Comparison of ENCODE assay signal across 10 mouse cellular contexts in the genomic region with DNA sequence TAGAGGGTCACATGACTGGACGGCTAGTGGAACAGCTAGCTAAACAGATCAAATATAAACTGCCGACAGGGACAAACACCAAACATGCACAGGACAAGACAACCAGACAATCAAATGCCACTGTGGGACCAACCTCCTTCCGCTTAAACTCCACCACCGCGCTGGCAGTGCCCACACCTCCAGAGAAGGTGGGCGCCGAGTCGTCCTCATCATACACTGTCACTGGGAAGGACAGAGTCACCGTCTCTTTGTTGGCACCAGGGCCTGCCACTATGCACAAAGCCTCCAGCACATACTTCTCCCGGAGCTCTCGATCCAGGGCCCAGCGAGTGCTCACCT. TPM values are rescaled to one million over a fixed set of nuclear protein-coding genes. Genes with fewer than 3 reads are reported as not detected.
DNase-seq lines count a peak whose midpoint lies in the region; ATAC-seq and TF ChIP-seq lines count a peak whose summit lies in the region.
"Had no signal": no experiment of that assay in that cellular context is flagged by ENCODE, and none has a peak within 500 bp of the region (broad histone marks: within the 10 kb centered on the region; RNA-seq: fewer than 3 reads in every experiment).

No protein-coding gene starts in this region.

- peaks cover 6% of the 10 kb centered on the region; the same call in 1 of the 2 replicates for H3K27me3 ChIP-seq in heart, embryonic 13.5 days (replicated peaks)
- H3K27me3 ChIP-seq in lung, embryonic 14.5 days (ENCODE audit: insufficient read depth, low read length) = no peaks in the 10 kb centered on the region
- no peaks in the 10 kb centered on the region for H3K27me3 ChIP-seq in forebrain, postnatal 0 days (ENCODE audit: insufficient read depth, low read length)
- H3K27me3 ChIP-seq in neural tube, embryonic 14.5 days (ENCODE audit: control insufficient read depth, insufficient read depth, low read length) = no peaks in the 10 kb centered on the region
- H3K27me3 ChIP-seq: limb, embryonic 13.5 days had no signal

- no peak for TF ChIP-seq CTCF in lung, embryonic 14.5 days (IDR thresholded peaks at IDR 0.05; ENCODE audit: low read depth)
- TF ChIP-seq CTCF in lung, adult 2 months (IDR thresholded peaks at IDR 0.05; ENCODE audit: insufficient read depth, low read length) = no peak
- TF ChIP-seq CTCF in forebrain, postnatal 0 days (IDR thresholded peaks at IDR 0.05; ENCODE audit: low read depth) = no peak

- no peaks in the 10 kb centered on the region for H3K9me3 ChIP-seq in heart, embryonic 13.5 days
- no peaks in the 10 kb centered on the region for H3K9me3 ChIP-seq in lung, embryonic 14.5 days (ENCODE audit: low read depth, low read length)
- no peaks in the 10 kb centered on the region for H3K9me3 ChIP-seq in forebrain, postnatal 0 days (ENCODE audit: low read length)
- H3K9me3 ChIP-seq in neural tube, embryonic 14.5 days (ENCODE audit: control insufficient read depth, low read length) = no peaks in the 10 kb centered on the region
- H3K9me3 ChIP-seq: limb, embryonic 13.5 days had no signal

- no peak for ATAC-seq in heart, embryonic 13.5 days (ENCODE audit: extremely low read depth, insufficient number of reproducible peaks, low FRiP score, low TSS enrichment)
- peak; percentile 55; the same call in 1 of the 2 replicates for ATAC-seq in lung, embryonic 14.5 days (ENCODE audit: insufficient read depth)
- peak; percentile 11; the same call in 1 of the 2 replicates for ATAC-seq in forebrain, postnatal 0 days
- ATAC-seq in neural tube, embryonic 14.5 days (ENCODE audit: low read depth) = peak; percentile 53; the same call in 1 of the 2 replicates

- 68% methylated on average over 12 of the region's 12 CpGs for WGBS in heart, embryonic 13.5 days
- WGBS in lung, embryonic 14.5 days = 76% methylated on average over 12 of the region's 12 CpGs
- WGBS in lung, adult 2 months = 69% methylated on average over 12 of the region's 12 CpGs
- WGBS in forebrain, postnatal 0 days = 69% methylated on average over 12 of the region's 12 CpGs
- 76% methylated on average over 12 of the region's 12 CpGs for WGBS in neural tube, embryonic 14.5 days

- no peak for DNase-seq in heart, postnatal 4 days
- DNase-seq in lung, embryonic 14.5 days = no peak
- no peak for DNase-seq in lung, adult 2 months
- no peak for DNase-seq in forebrain, postnatal 0 days
- no peak for DNase-seq in urinary bladder, postnatal 25 days (ENCODE audit: low spot score)

- no peak overlapping the region for H3K4me3 ChIP-seq in heart, embryonic 13.5 days
- no peak overlapping the region for H3K4me3 ChIP-seq in lung, embryonic 14.5 days (ENCODE audit: low read depth, low read length)
- H3K4me3 ChIP-seq in lung, adult 2 months (replicated peaks; ENCODE audit: extremely low read depth, low read depth, low read length) = no peak overlapping the region
- H3K4me3 ChIP-seq in forebrain, postnatal 0 days (ENCODE audit: low read depth, low read length) = no peak overlapping the region
- no peak overlapping the region for H3K4me3 ChIP-seq in neural tube, embryonic 14.5 days (ENCODE audit: low read depth, low read length)
- H3K4me3 ChIP-seq: erythroblast, embryonic 14.5 days; limb, embryonic 13.5 days had no signal

- no peaks in the 10 kb centered on the region for H3K36me3 ChIP-seq in heart, embryonic 13.5 days
- no peaks in the 10 kb centered on the region for H3K36me3 ChIP-seq in lung, embryonic 14.5 days (ENCODE audit: insufficient read depth)
- no peaks in the 10 kb centered on the region for H3K36me3 ChIP-seq in forebrain, postnatal 0 days (ENCODE audit: insufficient read depth)
- no peaks in the 10 kb centered on the region for H3K36me3 ChIP-seq in neural tube, embryonic 14.5 days (ENCODE audit: control insufficient read depth, insufficient read depth, low read length)
- H3K36me3 ChIP-seq: limb, embryonic 13.5 days had no signal

- 0 out of 2 replicates have a peak overlapping the region, but pooled peaks have one; percentile 8 for H3K4me2 ChIP-seq in heart, embryonic 13.5 days
- H3K4me2 ChIP-seq in lung, embryonic 14.5 days = 0 out of 2 replicates have a peak overlapping the region, but pooled peaks have one; percentile 27
- no peak overlapping the region for H3K4me2 ChIP-seq in forebrain, postnatal 0 days (ENCODE audit: low read depth)
- no peak overlapping the region for H3K4me2 ChIP-seq in neural tube, embryonic 14.5 days (ENCODE audit: low read depth, low read length)
- H3K4me2 ChIP-seq: limb, embryonic 13.5 days had no signal

- H3K27ac ChIP-seq in heart, embryonic 13.5 days (replicated peaks) = no peak overlapping the region
- H3K27ac ChIP-seq in lung, embryonic 14.5 days (ENCODE audit: low read depth) = no peak overlapping the region
- H3K27ac ChIP-seq in forebrain, postnatal 0 days (ENCODE audit: low read depth, low read length) = no peak overlapping the region
- no peak overlapping the region for H3K27ac ChIP-seq in neural tube, embryonic 14.5 days (ENCODE audit: low read depth, low read length)
- H3K27ac ChIP-seq: limb, embryonic 13.5 days; macrophage had no signal

- TF ChIP-seq POLR2A in lung, adult 2 months (IDR thresholded peaks at IDR 0.05; ENCODE audit: borderline replicate concordance, extremely low read depth, low read depth, low read length) = no peak

- H3K9ac ChIP-seq in heart, embryonic 13.5 days = no peak overlapping the region
- no peak overlapping the region for H3K9ac ChIP-seq in lung, embryonic 14.5 days
- no peak overlapping the region for H3K9ac ChIP-seq in forebrain, postnatal 0 days
- no peak overlapping the region for H3K9ac ChIP-seq in neural tube, embryonic 14.5 days (replicated peaks; ENCODE audit: low read depth, low read length)
- H3K9ac ChIP-seq: limb, embryonic 13.5 days had no signal

- H3K4me1 ChIP-seq in heart, embryonic 13.5 days = peaks cover 5% of the 10 kb centered on the region
- H3K4me1 ChIP-seq in lung, embryonic 14.5 days (ENCODE audit: insufficient read depth) = no peaks in the 10 kb centered on the region
- no peaks in the 10 kb centered on the region; the same call in 1 of the 2 replicates for H3K4me1 ChIP-seq in lung, adult 2 months (ENCODE audit: control insufficient read depth, insufficient read depth, low read length)
- H3K4me1 ChIP-seq in forebrain, postnatal 0 days (ENCODE audit: insufficient read depth) = no peaks in the 10 kb centered on the region
- H3K4me1 ChIP-seq in neural tube, embryonic 14.5 days (ENCODE audit: control insufficient read depth, insufficient read depth, low read length) = no peaks in the 10 kb centered on the region
- H3K4me1 ChIP-seq: limb, embryonic 13.5 days had no signal

RNA-seq across cellular contexts. Expression of a gene that starts 17.5 kb away (rescaled TPM):
- 0.43 and 0.47 TPM in 2 replicates for polyA plus RNA-seq in heart, embryonic 13.5 days (2015; fragmentation: Nextera tagmentation; extraction: Ambion mirVana)
- 1 to 10 TPM; 4.2 to 5.6 TPM for total RNA-seq in heart, postnatal 4 days (2021)
- 3.8 TPM in 2 replicates for polyA plus RNA-seq in lung, embryonic 14.5 days (2014; fragmentation: Nextera tagmentation; extraction: Ambion mirVana)
- polyA plus RNA-seq in lung, adult 2 months (2012; rRNA removed) = 1.6 and 1.8 TPM in 2 replicates
- 6.8 and 11.3 TPM in 2 replicates for total RNA-seq in forebrain, postnatal 0 days (2014; rRNA removed)
- 2.1 and 3.8 TPM in 2 replicates for polyA plus RNA-seq in forebrain, postnatal 0 days (2015; fragmentation: Nextera tagmentation; extraction: Ambion mirVana)
- polyA plus RNA-seq in neural tube, embryonic 14.5 days (2014; fragmentation: Nextera tagmentation; extraction: Ambion mirVana) = 22.5 and 36.3 TPM in 2 replicates
- polyA plus RNA-seq: erythroblast, embryonic 14.5 days; macrophage had no signal

RNA-seq across cellular contexts. Expression of a gene that starts 41.1 kb away (rescaled TPM):
- 9.3 and 9.7 TPM in 2 replicates for polyA plus RNA-seq in heart, embryonic 13.5 days (2015; fragmentation: Nextera tagmentation; extraction: Ambion mirVana)
- 10 to 100 TPM; 20.9 to 21.1 TPM for total RNA-seq in heart, postnatal 4 days (2021)
- 20.0 and 25.2 TPM in 2 replicates for polyA plus RNA-seq in lung, embryonic 14.5 days (2014; fragmentation: Nextera tagmentation; extraction: Ambion mirVana)
- 8.0 and 10.7 TPM in 2 replicates for polyA plus RNA-seq in lung, adult 2 months (2012; rRNA removed)
- 18.1 and 20.4 TPM in 2 replicates for total RNA-seq in forebrain, postnatal 0 days (2014; rRNA removed)
- 8.6 and 11.1 TPM in 2 replicates for polyA plus RNA-seq in forebrain, postnatal 0 days (2015; fragmentation: Nextera tagmentation; extraction: Ambion mirVana)
- 12.6 and 13.2 TPM in 2 replicates for polyA plus RNA-seq in neural tube, embryonic 14.5 days (2014; fragmentation: Nextera tagmentation; extraction: Ambion mirVana)

Comparison
In these comparisons a context has a peak if more than half of its experiments do, and no peak if none do; other contexts are left out.
1. H3K4me2 ChIP-seq: peak in heart, embryonic 13.5 days (single experiment) and lung, embryonic 14.5 days (single experiment); none in forebrain, postnatal 0 days (single experiment) and neural tube, embryonic 14.5 days (single experiment).